Mouse (Mus musculus): ENCODE measurements around the gene Ank2. TPM values are rescaled to one million over a fixed set of nuclear protein-coding genes. Genes with fewer than 3 reads are reported as not detected.

Ank2 gene
- polyA plus RNA-seq, 1 experiment from 2014 or later: 204 TPM

- Histone ChIP-seq H3K4me2 (replicated peaks) (no peak overlapping the region), H3K4me1 (replicated peaks; ENCODE audit: control insufficient read depth, insufficient read depth, low read length) (no peaks in the 10 kb centered on the region), H3K9ac (no peak overlapping the region), H3K27me3 (ENCODE audit: control insufficient read depth, insufficient read depth, low read length) (no peaks in the 10 kb centered on the region), H3K4me3 (replicated peaks; ENCODE audit: low read length) (no peak overlapping the region), H3K27ac (no peak overlapping the region), H3K9me3 (ENCODE audit: control insufficient read depth, low read length) (no peaks in the 10 kb centered on the region), H3K36me3 (replicated peaks; ENCODE audit: control insufficient read depth, insufficient read depth) (peaks cover 60% of the 10 kb centered on the region)
- DNase-seq (ENCODE audit: low spot score) (no peak), ATAC-seq (ENCODE audit: low FRiP score) (no peak)
- 86% methylated on average over 12 of the region's 12 CpGs for WGBS
These were observed 575.4 kb downstream of the Ank2 start for GRCm38 (mm10) chr3:126923575-126924382.

DNA sequence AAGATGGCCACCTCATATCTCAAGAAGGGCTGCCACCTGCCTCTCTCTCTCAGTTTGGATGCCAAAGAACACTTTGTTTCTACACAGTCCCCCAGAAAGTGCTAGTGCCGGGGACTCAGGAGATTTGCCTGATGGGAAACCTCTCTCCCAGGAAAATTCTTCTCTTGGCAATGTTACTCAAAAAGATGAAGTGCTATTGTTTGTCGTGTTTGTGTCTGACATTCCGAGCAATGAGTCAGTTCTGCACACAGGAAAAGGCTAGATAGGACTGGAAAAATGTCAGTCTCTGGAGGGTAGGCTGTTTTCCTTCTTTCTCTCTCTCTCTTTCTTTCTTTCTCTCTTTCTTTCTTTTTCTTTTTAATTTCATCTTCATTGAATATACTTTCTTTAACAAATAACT lies 577.2 kb downstream of the Ank2 start:
- Histone ChIP-seq H3K9me3 (ENCODE audit: control insufficient read depth, low read length) (no peaks in the 10 kb centered on the region), H3K4me2 (replicated peaks) (no peak overlapping the region), H3K9ac (no peak overlapping the region), H3K4me3 (replicated peaks; ENCODE audit: low read length) (no peak overlapping the region), H3K36me3 (replicated peaks; ENCODE audit: control insufficient read depth, insufficient read depth) (peaks cover 43% of the 10 kb centered on the region), H3K4me1 (replicated peaks; ENCODE audit: control insufficient read depth, insufficient read depth, low read length) (no peaks in the 10 kb centered on the region), H3K27me3 (ENCODE audit: control insufficient read depth, insufficient read depth, low read length) (no peaks in the 10 kb centered on the region), H3K27ac (no peak overlapping the region)
- 76% methylated on average over 3 of the region's 3 CpGs for WGBS
- ATAC-seq (ENCODE audit: low FRiP score) (no peak), DNase-seq (ENCODE audit: low spot score) (no peak)

GRCm38 (mm10) chr3:126920296-126920695 lies 578.9 kb downstream of the Ank2 start:
- DNase-seq (ENCODE audit: low spot score) (no peak), ATAC-seq (ENCODE audit: low FRiP score) (no peak)
- no peak overlapping the region for H3K4me3 ChIP-seq (replicated peaks; ENCODE audit: low read length)
- H3K9ac ChIP-seq: no peak overlapping the region
- H3K4me1 ChIP-seq (replicated peaks; ENCODE audit: control insufficient read depth, insufficient read depth, low read length): no peaks in the 10 kb centered on the region
- H3K9me3 ChIP-seq (ENCODE audit: control insufficient read depth, low read length): no peaks in the 10 kb centered on the region
- no peak overlapping the region for H3K4me2 ChIP-seq (replicated peaks)
- no peaks in the 10 kb centered on the region for H3K27me3 ChIP-seq (ENCODE audit: control insufficient read depth, insufficient read depth, low read length)
- WGBS: 85% methylated on average over 3 of the region's 3 CpGs
- no peak overlapping the region for H3K27ac ChIP-seq
- H3K36me3 ChIP-seq (replicated peaks; ENCODE audit: control insufficient read depth, insufficient read depth): peaks cover 28% of the 10 kb centered on the region

- Histone ChIP-seq H3K9ac (no peak overlapping the region), H3K4me1 (replicated peaks; ENCODE audit: control insufficient read depth, insufficient read depth, low read length) (no peaks in the 10 kb centered on the region), H3K36me3 (replicated peaks; ENCODE audit: control insufficient read depth, insufficient read depth) (peaks cover 22% of the 10 kb centered on the region), H3K9me3 (ENCODE audit: control insufficient read depth, low read length) (no peaks in the 10 kb centered on the region), H3K4me2 (replicated peaks) (no peak overlapping the region), H3K27ac (no peak overlapping the region), H3K27me3 (ENCODE audit: control insufficient read depth, insufficient read depth, low read length) (no peaks in the 10 kb centered on the region), H3K4me3 (replicated peaks; ENCODE audit: low read length) (no peak overlapping the region)
- DNase-seq (ENCODE audit: low spot score) (no peak), ATAC-seq (ENCODE audit: low FRiP score) (peak; percentile 57; the same call in 1 of the 2 replicates)
- 84% methylated on average over 10 of the region's 10 CpGs for WGBS
These were observed 580.2 kb downstream of the Ank2 start for GRCm38 (mm10) chr3:126918805-126919473.

DNA sequence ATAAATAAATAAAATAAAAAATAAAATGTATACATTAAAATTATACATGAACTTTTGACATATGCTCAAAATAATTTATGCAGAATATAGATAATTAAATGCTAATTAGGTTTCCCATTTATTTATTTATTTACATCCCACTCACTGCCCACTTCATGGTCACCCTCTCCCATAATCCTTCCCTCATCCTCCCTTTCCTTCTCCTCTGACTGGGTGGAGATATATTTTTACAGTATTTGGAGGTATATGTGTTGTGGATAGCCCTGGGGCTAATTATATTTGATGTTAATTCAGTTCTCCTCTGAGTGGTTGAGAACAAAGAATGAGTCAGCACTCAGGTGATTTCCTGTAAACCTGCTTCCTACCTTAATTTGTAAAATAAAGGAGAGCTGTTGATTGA lies 582.8 kb downstream of the Ank2 start:
- DNase-seq (ENCODE audit: low spot score): no peak

DNA sequence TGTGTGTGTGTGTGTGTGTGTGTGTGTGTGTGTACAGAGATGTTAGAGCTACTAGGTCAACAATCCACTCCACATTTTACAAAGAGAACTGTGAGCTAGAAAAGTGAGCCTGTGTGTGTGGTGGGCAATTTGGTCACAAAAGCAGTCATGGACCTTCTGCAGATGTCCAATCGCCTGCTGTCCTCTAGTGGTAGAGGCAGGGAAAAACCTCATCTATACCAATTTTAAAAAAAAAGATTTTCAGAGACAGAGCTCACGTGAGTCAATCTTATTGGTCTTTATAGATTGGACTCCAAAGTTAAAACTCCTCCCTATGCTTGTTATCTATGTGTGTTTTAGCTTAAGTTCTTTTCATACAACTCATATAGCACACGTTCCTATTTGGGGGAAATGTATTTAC lies 595.6 kb downstream of the Ank2 start:
- H3K4me3 ChIP-seq (replicated peaks; ENCODE audit: low read length): no peak overlapping the region
- peak; percentile 82 for ATAC-seq (ENCODE audit: low FRiP score)
- no peaks in the 10 kb centered on the region for H3K4me1 ChIP-seq (replicated peaks; ENCODE audit: control insufficient read depth, insufficient read depth, low read length)
- peak; percentile 83 for DNase-seq (ENCODE audit: low spot score)
- H3K9me3 ChIP-seq (ENCODE audit: control insufficient read depth, low read length): no peaks in the 10 kb centered on the region
- H3K27me3 ChIP-seq (ENCODE audit: control insufficient read depth, insufficient read depth, low read length): no peaks in the 10 kb centered on the region
- no peak overlapping the region for H3K27ac ChIP-seq
- no peak overlapping the region for H3K9ac ChIP-seq
- H3K4me2 ChIP-seq (replicated peaks): no peak overlapping the region
- no peaks in the 10 kb centered on the region for H3K36me3 ChIP-seq (replicated peaks; ENCODE audit: control insufficient read depth, insufficient read depth)
- WGBS: 15% methylated on average over 3 of the region's 3 CpGs

More for the DNA sequence above, 582.8 kb downstream of the Ank2 start:
- Histone ChIP-seq H3K27ac (no peak overlapping the region), H3K36me3 (replicated peaks; ENCODE audit: control insufficient read depth, insufficient read depth) (no peaks in the 10 kb centered on the region; the same call in 1 of the 2 replicates), H3K4me3 (replicated peaks; ENCODE audit: low read length) (no peak overlapping the region), H3K4me1 (replicated peaks; ENCODE audit: control insufficient read depth, insufficient read depth, low read length) (no peaks in the 10 kb centered on the region), H3K9me3 (ENCODE audit: control insufficient read depth, low read length) (no peaks in the 10 kb centered on the region), H3K9ac (no peak overlapping the region), H3K27me3 (ENCODE audit: control insufficient read depth, insufficient read depth, low read length) (no peaks in the 10 kb centered on the region), H3K4me2 (replicated peaks) (no peak overlapping the region)
- no peak for ATAC-seq (ENCODE audit: low FRiP score)

DNA sequence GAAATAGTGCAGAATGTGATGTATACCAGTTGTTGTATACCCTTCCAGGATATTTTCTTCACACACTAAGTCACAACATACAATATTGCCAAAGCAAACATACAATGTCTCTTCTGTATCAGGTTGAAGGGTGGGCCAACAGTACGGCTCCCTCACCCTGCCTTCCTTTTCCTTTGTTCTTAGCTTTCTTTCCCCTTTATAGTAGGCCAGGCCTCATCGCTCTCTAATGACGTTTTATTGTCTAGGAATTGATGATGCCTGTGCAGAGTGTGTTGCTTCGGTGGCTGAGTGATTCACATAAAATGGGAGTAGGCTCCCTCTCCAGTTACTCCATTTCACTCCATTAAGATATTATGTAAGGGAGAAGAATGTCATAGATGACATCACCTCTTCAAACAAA lies 612.5 kb downstream of the Ank2 start:
- WGBS: 62% methylated on average over 4 of the region's 4 CpGs
- no peak overlapping the region for H3K27ac ChIP-seq
- no peaks in the 10 kb centered on the region for H3K36me3 ChIP-seq (replicated peaks; ENCODE audit: control insufficient read depth, insufficient read depth)
- no peaks in the 10 kb centered on the region for H3K4me1 ChIP-seq (replicated peaks; ENCODE audit: control insufficient read depth, insufficient read depth, low read length)
- H3K9me3 ChIP-seq (ENCODE audit: control insufficient read depth, low read length): no peaks in the 10 kb centered on the region
- H3K27me3 ChIP-seq (ENCODE audit: control insufficient read depth, insufficient read depth, low read length): no peaks in the 10 kb centered on the region
- no peak overlapping the region for H3K4me3 ChIP-seq (replicated peaks; ENCODE audit: low read length)
- H3K9ac ChIP-seq: no peak overlapping the region
- no peak overlapping the region for H3K4me2 ChIP-seq (replicated peaks)
- ATAC-seq (ENCODE audit: low FRiP score) (no peak), DNase-seq (ENCODE audit: low spot score) (no peak)

- DNase-seq (ENCODE audit: low spot score) (no peak), ATAC-seq (ENCODE audit: low FRiP score) (no peak)
- Histone ChIP-seq H3K4me3 (replicated peaks; ENCODE audit: low read length) (no peak overlapping the region), H3K4me2 (replicated peaks) (no peak overlapping the region), H3K27ac (no peak overlapping the region), H3K36me3 (replicated peaks; ENCODE audit: control insufficient read depth, insufficient read depth) (no peaks in the 10 kb centered on the region), H3K4me1 (replicated peaks; ENCODE audit: control insufficient read depth, insufficient read depth, low read length) (no peaks in the 10 kb centered on the region), H3K9me3 (ENCODE audit: control insufficient read depth, low read length) (no peaks in the 10 kb centered on the region), H3K9ac (no peak overlapping the region), H3K27me3 (ENCODE audit: control insufficient read depth, insufficient read depth, low read length) (no peaks in the 10 kb centered on the region)
- WGBS: 69% methylated on average over 4 of the region's 4 CpGs
These were observed 613.1 kb downstream of the Ank2 start for GRCm38 (mm10) chr3:126886090-126886489.

- H3K27ac ChIP-seq: no peak overlapping the region
- no peak for DNase-seq (ENCODE audit: low spot score)
- H3K4me1 ChIP-seq (replicated peaks; ENCODE audit: control insufficient read depth, insufficient read depth, low read length): no peaks in the 10 kb centered on the region
- no peaks in the 10 kb centered on the region for H3K27me3 ChIP-seq (ENCODE audit: control insufficient read depth, insufficient read depth, low read length)
- no peak overlapping the region for H3K4me3 ChIP-seq (replicated peaks; ENCODE audit: low read length)
- H3K4me2 ChIP-seq (replicated peaks): no peak overlapping the region
- ATAC-seq (ENCODE audit: low FRiP score): no peak
- no peaks in the 10 kb centered on the region for H3K36me3 ChIP-seq (replicated peaks; ENCODE audit: control insufficient read depth, insufficient read depth)
- H3K9ac ChIP-seq: no peak overlapping the region
- 59% methylated on average over 1 of the region's 1 CpGs for WGBS
- no peaks in the 10 kb centered on the region for H3K9me3 ChIP-seq (ENCODE audit: control insufficient read depth, low read length)
These were observed 620.9 kb downstream of the Ank2 start for GRCm38 (mm10) chr3:126878233-126878632.
